Mouse (Mus musculus) intestine, postnatal 0 days (tissue): ENCODE results near the gene Myl10. TPM values are rescaled to one million over a fixed set of nuclear protein-coding genes. Genes with fewer than 3 reads are reported as not detected.

Experiments
- ATAC-seq: fragments of 200-750 bp; cut with Nextera tagmentation; 2 replicates; pipeline ENCODE4 v1.8.0; 2017; ENCODE audit warnings: mild to moderate bottlenecking, moderate TSS enrichment, moderate library complexity
- H3K27ac ChIP-seq: fragments of 300-500 bp; sonication (generic); 2 replicates; pipeline ENCODE4 v1.5.1; 2014; ENCODE audit warnings: mild to moderate bottlenecking, low read depth, low read length, moderate library complexity
- H3K27me3 ChIP-seq: fragments of 300-500 bp; sonication (generic); replicated peaks from 2 replicates; pipeline ENCODE4 v1.6.1; 2014; ENCODE audit warnings: low read length, mixed read lengths; ENCODE audit not compliant: control insufficient read depth, insufficient read depth
- H3K36me3 ChIP-seq: fragments of 300-500 bp; sonication (generic); 2 replicates; pipeline ENCODE4 v1.6.1; 2014; ENCODE audit warnings: mild to moderate bottlenecking, moderate library complexity; ENCODE audit not compliant: control insufficient read depth, insufficient read depth
- H3K4me1 ChIP-seq: fragments of 300-500 bp; sonication (generic); replicated peaks from 2 replicates; pipeline ENCODE4 v1.6.1; 2014; ENCODE audit warnings: antibody characterized with exemption, low read length, mixed read lengths; ENCODE audit not compliant: control insufficient read depth, insufficient read depth
- H3K4me2 ChIP-seq: fragments of 300-500 bp; sonication (generic); replicated peaks from 2 replicates; pipeline ENCODE4 v1.6.1; 2014; ENCODE audit warnings: low read depth, mild to moderate bottlenecking, moderate library complexity
- H3K4me3 ChIP-seq: fragments of 300-500 bp; sonication (generic); 2 replicates; pipeline ENCODE4 v1.5.1; 2014; ENCODE audit warnings: low read depth, low read length
- H3K9ac ChIP-seq: fragments of 300-500 bp; sonication (generic); 2 replicates; pipeline ENCODE4 v1.6.1; 2014; ENCODE audit warnings: mild to moderate bottlenecking, low read depth, low read length
- H3K9me3 ChIP-seq: fragments of 300-500 bp; sonication (generic); 2 replicates; pipeline ENCODE4 v1.6.1; 2016; ENCODE audit warnings: mixed run types; ENCODE audit not compliant: control insufficient read depth
- CTCF ChIP-seq: sonication (generic); IDR thresholded peaks from 2 replicates; pipeline ENCODE4 v1.5.1; 2016; ENCODE audit warnings: low read depth, mild to moderate bottlenecking, control low read depth, antibody characterized with exemption, moderate library complexity
- WGBS: fragments of 180-500 bp; shearing (Covaris S2); extraction: QIAGEN DNeasy Blood & Tissue Kit; methylation state at CpG from one replicate; pipeline ENCODE4 v1.1.7; 2014; 5-methylcytosine and 5-hydroxymethylcytosine counted together
- polyA plus RNA-seq: library from polyadenylated mRNA; unstranded; fragments of >200 nt; fragmentation: Nextera tagmentation; extraction: Ambion mirVana; gene quantifications from 2 replicates; pipeline ENCODE4 v1.2.1, GENCODE M21; 2015

Myl10 gene
- polyA plus RNA-seq, 1 experiment from 2014 or later, result not detected

GRCm38 (mm10) chr5:136662281-136662680, 30.7 kb upstream of the Myl10 start:
- Histone ChIP-seq H3K4me1 (no peaks in the 10 kb centered on the region), H3K27ac (no peak overlapping the region), H3K4me3 (no peak overlapping the region), H3K4me2 (no peak overlapping the region), H3K36me3 (no peaks in the 10 kb centered on the region), H3K9me3 (no peaks in the 10 kb centered on the region), H3K27me3 (no peaks in the 10 kb centered on the region), H3K9ac (no peak overlapping the region)
- no peak for ATAC-seq
- TF ChIP-seq CTCF, result no peak
- 70% methylated on average over 10 of the region's 10 CpGs for WGBS

- no peak for ATAC-seq
- Histone ChIP-seq H3K9ac (no peak overlapping the region), H3K9me3 (no peaks in the 10 kb centered on the region), H3K27ac (no peak overlapping the region), H3K4me2 (no peak overlapping the region), H3K27me3 (no peaks in the 10 kb centered on the region), H3K36me3 (no peaks in the 10 kb centered on the region), H3K4me3 (no peak overlapping the region), H3K4me1 (no peaks in the 10 kb centered on the region)
- no peak for TF ChIP-seq CTCF
- WGBS, result 15% methylated on average over 1 of the region's 1 CpGs
These were observed 30.1 kb upstream of the Myl10 start for GRCm38 (mm10) chr5:136662822-136663221.

- TF ChIP-seq CTCF, result peak; percentile 93
- Histone ChIP-seq H3K4me2 (no peak overlapping the region), H3K27ac (no peak overlapping the region), H3K9me3 (no peaks in the 10 kb centered on the region), H3K36me3 (no peaks in the 10 kb centered on the region), H3K9ac (no peak overlapping the region), H3K27me3 (no peaks in the 10 kb centered on the region), H3K4me3 (no peak overlapping the region), H3K4me1 (no peaks in the 10 kb centered on the region)
- 4% methylated on average over 9 of the region's 9 CpGs for WGBS
- ATAC-seq, result no peak
These were observed 28.4 kb upstream of the Myl10 start for GRCm38 (mm10) chr5:136664497-136664896.

GRCm38 (mm10) chr5:136676315-136677030, 16.5 kb upstream of the Myl10 start:
- H3K9ac ChIP-seq, result no peak overlapping the region
- WGBS, result 59% methylated on average over 18 of the region's 18 CpGs
- H3K4me2 ChIP-seq, result no peak overlapping the region
- no peaks in the 10 kb centered on the region for H3K36me3 ChIP-seq
- no peak overlapping the region for H3K4me3 ChIP-seq
- H3K27me3 ChIP-seq, result no peaks in the 10 kb centered on the region
- TF ChIP-seq CTCF, result no peak
- H3K27ac ChIP-seq, result no peak overlapping the region
- H3K9me3 ChIP-seq, result 0 out of 2 replicates have a peak, but pooled peaks cover 3% of the 10 kb centered on the region
- no peaks in the 10 kb centered on the region for H3K4me1 ChIP-seq
- ATAC-seq, result peak; percentile 76

- Histone ChIP-seq H3K36me3 (no peaks in the 10 kb centered on the region), H3K4me3 (no peak overlapping the region), H3K9me3 (0 out of 2 replicates have a peak, but pooled peaks cover 3% of the 10 kb centered on the region), H3K9ac (no peak overlapping the region), H3K4me2 (peak overlapping the region; percentile 27), H3K27ac (peak overlapping the region; percentile 64), H3K4me1 (no peaks in the 10 kb centered on the region), H3K27me3 (no peaks in the 10 kb centered on the region)
- WGBS, result 33% methylated on average over 6 of the region's 6 CpGs
- peak; percentile 95 for ATAC-seq
- TF ChIP-seq CTCF, result no peak
These were observed 14.1 kb upstream of the Myl10 start for GRCm38 (mm10) chr5:136678840-136679348.

- WGBS, result 84% methylated on average over 4 of the region's 4 CpGs
- no peaks in the 10 kb centered on the region for H3K9me3 ChIP-seq
- no peaks in the 10 kb centered on the region for H3K36me3 ChIP-seq
- no peak for TF ChIP-seq CTCF
- H3K27ac ChIP-seq, result no peak overlapping the region
- no peak overlapping the region for H3K4me2 ChIP-seq
- H3K9ac ChIP-seq, result no peak overlapping the region
- H3K27me3 ChIP-seq, result no peaks in the 10 kb centered on the region
- H3K4me3 ChIP-seq, result no peak overlapping the region
- no peak for ATAC-seq
- no peaks in the 10 kb centered on the region for H3K4me1 ChIP-seq
These were observed 6.6 kb upstream of the Myl10 start for GRCm38 (mm10) chr5:136686349-136686748.
